Mouse (Mus musculus): Measurements from ENCODE around the gene Ntrk3. TPM values are rescaled to one million over a fixed set of nuclear protein-coding genes. Genes with fewer than 3 reads are reported as not detected.

The Ntrk3 gene
- polyA plus RNA-seq, 1 experiment from 2014 or later = 0.49 TPM

DNA sequence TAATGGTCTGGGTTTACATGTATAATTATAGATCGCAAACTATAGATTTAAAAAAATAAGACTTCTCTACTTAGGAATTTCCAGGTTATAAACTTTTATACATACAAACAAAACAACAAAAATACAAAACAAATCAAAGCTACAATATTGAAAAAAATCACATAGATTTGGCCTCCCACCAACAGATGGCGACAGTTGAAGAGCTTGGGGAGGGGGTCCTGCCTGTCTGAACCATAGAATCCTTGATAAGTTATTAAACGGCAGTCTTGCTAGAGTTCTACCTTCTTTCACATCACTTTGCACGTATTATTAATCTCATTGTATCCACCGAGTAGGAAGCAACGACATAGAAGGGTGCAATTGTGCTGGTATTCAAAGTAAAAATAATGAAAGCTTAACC lies 68.9 kb downstream of the Ntrk3 start:
- Histone ChIP-seq H3K4me2 (no peak overlapping the region), H3K9ac (no peak overlapping the region), H3K36me3 (no peaks in the 10 kb centered on the region), H3K27ac (ENCODE audit: poor library complexity, severe bottlenecking) (no peak overlapping the region), H3K4me3 (no peak overlapping the region), H3K27me3 (replicated peaks) (no peaks in the 10 kb centered on the region), H3K4me1 (replicated peaks) (no peaks in the 10 kb centered on the region), H3K9me3 (replicated peaks) (no peaks in the 10 kb centered on the region)
- 91% methylated on average over 6 of the region's 6 CpGs for WGBS
- no peak for ATAC-seq (ENCODE audit: insufficient number of reproducible peaks, low FRiP score)

DNA sequence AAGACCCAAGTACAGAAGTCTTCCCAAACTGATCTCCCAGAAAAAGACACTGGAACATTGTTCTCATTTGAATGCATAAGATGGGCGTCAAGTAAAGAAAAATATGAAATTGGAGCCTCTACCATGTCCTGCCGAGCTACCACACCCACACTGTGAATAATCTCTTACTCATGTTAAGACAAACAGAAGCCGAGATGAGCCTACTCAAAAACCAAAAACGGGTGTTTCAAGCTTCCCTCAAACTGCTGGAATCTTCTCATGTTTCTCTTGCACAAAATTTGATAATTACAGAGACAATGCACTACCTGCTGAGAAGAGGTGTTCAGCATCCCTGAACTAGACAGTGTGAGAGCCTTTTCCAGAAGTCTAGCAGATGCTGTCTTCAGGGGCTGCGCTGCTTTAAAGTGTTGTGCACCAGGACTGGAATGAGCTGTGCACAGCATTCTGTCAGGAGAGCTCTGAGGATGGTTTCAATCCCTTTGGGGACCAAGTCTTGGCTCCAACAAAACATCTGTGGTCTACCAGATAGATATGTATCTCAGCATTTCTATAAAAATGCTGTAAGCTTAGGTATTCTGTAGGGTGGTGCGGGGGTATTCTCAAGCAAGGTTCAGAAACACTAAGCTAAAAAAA lies 69.7 kb downstream of the Ntrk3 start:
- no peak overlapping the region for H3K27ac ChIP-seq (ENCODE audit: poor library complexity, severe bottlenecking)
- H3K4me1 ChIP-seq (replicated peaks) = no peaks in the 10 kb centered on the region
- no peaks in the 10 kb centered on the region for H3K9me3 ChIP-seq (replicated peaks)
- 79% methylated on average over 6 of the region's 6 CpGs for WGBS
- no peaks in the 10 kb centered on the region for H3K36me3 ChIP-seq
- no peak overlapping the region for H3K4me2 ChIP-seq
- no peak for ATAC-seq (ENCODE audit: insufficient number of reproducible peaks, low FRiP score)
- no peak overlapping the region for H3K9ac ChIP-seq
- no peaks in the 10 kb centered on the region for H3K27me3 ChIP-seq (replicated peaks)
- no peak overlapping the region for H3K4me3 ChIP-seq

GRCm38 (mm10) chr7:78660832-78661231 lies 77.0 kb downstream of the Ntrk3 start:
- ATAC-seq (ENCODE audit: insufficient number of reproducible peaks, low FRiP score) = no peak
- no peak overlapping the region for H3K4me2 ChIP-seq
- 77% methylated on average over 7 of the region's 7 CpGs for WGBS

GRCm38 (mm10) chr7:78659846-78660245 lies 78.0 kb downstream of the Ntrk3 start:
- 82% methylated on average over 2 of the region's 2 CpGs for WGBS
- Histone ChIP-seq H3K4me1 (replicated peaks) (no peaks in the 10 kb centered on the region), H3K36me3 (no peaks in the 10 kb centered on the region), H3K9me3 (replicated peaks) (no peaks in the 10 kb centered on the region), H3K4me2 (no peak overlapping the region), H3K27me3 (replicated peaks) (peaks cover 5% of the 10 kb centered on the region; the same call in 1 of the 2 replicates), H3K27ac (ENCODE audit: poor library complexity, severe bottlenecking) (no peak overlapping the region), H3K4me3 (no peak overlapping the region), H3K9ac (no peak overlapping the region)
- ATAC-seq (ENCODE audit: insufficient number of reproducible peaks, low FRiP score) = no peak

More at GRCm38 (mm10) chr7:78660832-78661231, 77.0 kb downstream of the Ntrk3 start:
- no peaks in the 10 kb centered on the region for H3K36me3 ChIP-seq
- no peak overlapping the region for H3K27ac ChIP-seq (ENCODE audit: poor library complexity, severe bottlenecking)
- H3K27me3 ChIP-seq (replicated peaks) = peaks cover 5% of the 10 kb centered on the region; the same call in 1 of the 2 replicates
- no peak overlapping the region for H3K4me3 ChIP-seq
- H3K9me3 ChIP-seq (replicated peaks) = no peaks in the 10 kb centered on the region
- H3K9ac ChIP-seq = no peak overlapping the region
- no peaks in the 10 kb centered on the region for H3K4me1 ChIP-seq (replicated peaks)

DNA sequence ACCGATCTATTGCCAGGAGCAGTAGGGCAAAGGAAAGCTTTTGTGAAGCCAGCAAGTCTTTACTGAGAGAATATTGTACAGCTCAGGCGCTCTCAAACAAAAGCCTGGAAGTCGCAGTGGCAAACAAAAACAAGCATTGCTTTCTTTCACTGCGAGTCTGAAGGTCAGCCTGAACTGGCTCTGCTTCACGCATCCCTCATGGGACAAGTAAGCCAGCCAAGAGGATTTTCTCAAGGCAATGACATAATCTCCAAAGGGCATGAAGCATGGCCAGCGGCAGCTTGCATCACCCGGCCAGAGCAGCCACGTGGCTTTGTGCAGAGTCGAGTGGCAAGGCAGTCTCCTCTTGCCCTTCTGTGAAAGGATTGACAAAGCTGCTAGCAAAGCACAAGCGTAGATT lies 79.8 kb downstream of the Ntrk3 start:
- Histone ChIP-seq H3K4me2 (no peak overlapping the region), H3K27me3 (replicated peaks) (peaks cover 5% of the 10 kb centered on the region; the same call in 1 of the 2 replicates), H3K9me3 (replicated peaks) (no peaks in the 10 kb centered on the region), H3K4me3 (no peak overlapping the region), H3K36me3 (no peaks in the 10 kb centered on the region), H3K27ac (ENCODE audit: poor library complexity, severe bottlenecking) (no peak overlapping the region), H3K9ac (no peak overlapping the region), H3K4me1 (replicated peaks) (no peaks in the 10 kb centered on the region)
- 61% methylated on average over 10 of the region's 10 CpGs for whole genome bisulfite sequencing
- ATAC-seq (ENCODE audit: insufficient number of reproducible peaks, low FRiP score) = no peak

- Histone ChIP-seq H3K4me1 (replicated peaks) (no peaks in the 10 kb centered on the region), H3K36me3 (no peaks in the 10 kb centered on the region), H3K27me3 (replicated peaks) (peaks cover 4% of the 10 kb centered on the region; the same call in 1 of the 2 replicates), H3K4me3 (no peak overlapping the region), H3K27ac (ENCODE audit: poor library complexity, severe bottlenecking) (no peak overlapping the region), H3K9me3 (replicated peaks) (no peaks in the 10 kb centered on the region), H3K4me2 (no peak overlapping the region), H3K9ac (no peak overlapping the region)
- WGBS = 59% methylated on average over 3 of the region's 3 CpGs
- no peak for ATAC-seq (ENCODE audit: insufficient number of reproducible peaks, low FRiP score)
Observed at GRCm38 (mm10) chr7:78656181-78656580, 81.6 kb downstream of the Ntrk3 start.

- Histone ChIP-seq H3K27ac (ENCODE audit: poor library complexity, severe bottlenecking) (no peak overlapping the region), H3K27me3 (replicated peaks) (no peaks in the 10 kb centered on the region; the same call in 1 of the 2 replicates), H3K9ac (no peak overlapping the region), H3K4me2 (no peak overlapping the region), H3K4me1 (replicated peaks) (no peaks in the 10 kb centered on the region), H3K36me3 (no peaks in the 10 kb centered on the region), H3K4me3 (no peak overlapping the region), H3K9me3 (replicated peaks) (no peaks in the 10 kb centered on the region)
- no peak for ATAC-seq (ENCODE audit: insufficient number of reproducible peaks, low FRiP score)
- WGBS = 20% methylated on average over 4 of the region's 4 CpGs
Observed at GRCm38 (mm10) chr7:78653686-78654085, 84.1 kb downstream of the Ntrk3 start.

DNA sequence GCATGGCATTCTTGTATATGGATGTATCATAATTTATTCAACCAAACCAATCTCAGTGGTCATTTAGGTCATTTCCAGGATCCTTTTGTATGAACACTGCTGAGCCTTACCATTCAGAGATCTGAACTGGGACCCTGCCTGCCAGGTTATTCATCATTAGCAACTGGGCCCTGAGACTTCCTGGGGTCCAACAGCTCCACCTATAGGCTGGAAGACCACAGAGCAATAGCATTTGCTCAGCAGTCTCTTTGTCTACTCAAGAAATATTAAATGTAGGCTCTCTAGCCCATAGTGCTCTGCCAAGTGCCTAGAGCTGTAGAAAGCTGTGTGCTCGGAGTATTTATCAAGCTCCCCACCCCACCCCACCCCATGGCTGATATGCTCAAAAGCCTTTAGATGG lies 85.5 kb downstream of the Ntrk3 start:
- H3K4me1 ChIP-seq (replicated peaks) = no peaks in the 10 kb centered on the region
- no peak overlapping the region for H3K4me2 ChIP-seq
- H3K36me3 ChIP-seq = no peaks in the 10 kb centered on the region
- no peak overlapping the region for H3K27ac ChIP-seq (ENCODE audit: poor library complexity, severe bottlenecking)
- H3K9ac ChIP-seq = no peak overlapping the region
- H3K4me3 ChIP-seq = no peak overlapping the region
- no peaks in the 10 kb centered on the region; the same call in 1 of the 2 replicates for H3K27me3 ChIP-seq (replicated peaks)
- H3K9me3 ChIP-seq (replicated peaks) = no peaks in the 10 kb centered on the region
- ATAC-seq (ENCODE audit: insufficient number of reproducible peaks, low FRiP score) = no peak
- WGBS = 38% methylated on average over 1 of the region's 1 CpGs

- H3K9me3 ChIP-seq (replicated peaks) = no peaks in the 10 kb centered on the region
- H3K27me3 ChIP-seq (replicated peaks) = no peaks in the 10 kb centered on the region; the same call in 1 of the 2 replicates
- H3K4me3 ChIP-seq = no peak overlapping the region
- WGBS = 58% methylated on average over 1 of the region's 1 CpGs
- no peak overlapping the region for H3K27ac ChIP-seq (ENCODE audit: poor library complexity, severe bottlenecking)
- H3K4me1 ChIP-seq (replicated peaks) = no peaks in the 10 kb centered on the region
- ATAC-seq (ENCODE audit: insufficient number of reproducible peaks, low FRiP score) = no peak
- no peak overlapping the region for H3K4me2 ChIP-seq
- no peaks in the 10 kb centered on the region for H3K36me3 ChIP-seq
- no peak overlapping the region for H3K9ac ChIP-seq
Observed at GRCm38 (mm10) chr7:78651540-78651939, 86.3 kb downstream of the Ntrk3 start.

GRCm38 (mm10) chr7:78643667-78644066 lies 94.1 kb downstream of the Ntrk3 start:
- Histone ChIP-seq H3K4me1 (replicated peaks) (no peaks in the 10 kb centered on the region), H3K4me3 (no peak overlapping the region), H3K36me3 (no peaks in the 10 kb centered on the region), H3K9ac (no peak overlapping the region), H3K4me2 (no peak overlapping the region), H3K27ac (ENCODE audit: poor library complexity, severe bottlenecking) (no peak overlapping the region), H3K9me3 (replicated peaks) (no peaks in the 10 kb centered on the region), H3K27me3 (replicated peaks) (no peaks in the 10 kb centered on the region)
- ATAC-seq (ENCODE audit: insufficient number of reproducible peaks, low FRiP score) = no peak
- WGBS = 60% methylated on average over 6 of the region's 6 CpGs

DNA sequence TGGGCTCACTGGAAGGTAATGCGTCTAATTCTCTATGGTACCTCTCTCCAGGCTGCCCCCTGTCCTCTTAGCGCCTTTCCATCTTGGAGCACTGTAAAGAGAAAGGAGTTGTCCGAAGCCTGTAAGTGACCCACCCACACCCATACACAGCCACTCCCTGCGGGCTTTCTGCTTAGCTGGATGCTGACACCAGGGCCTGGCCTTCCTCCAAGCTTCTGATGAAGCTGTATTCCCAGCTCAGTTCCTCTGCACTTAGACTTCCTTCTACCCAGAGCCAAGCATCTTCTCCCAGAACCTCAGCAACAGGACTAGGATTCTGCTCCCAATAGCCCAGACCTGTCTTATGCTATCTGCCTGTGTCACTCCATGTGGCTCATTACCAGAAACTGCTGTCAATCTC lies 114.1 kb downstream of the Ntrk3 start:
- no peak overlapping the region for H3K4me2 ChIP-seq

GRCm38 (mm10) chr7:78621115-78621514 lies 116.7 kb downstream of the Ntrk3 start:
- ATAC-seq (ENCODE audit: insufficient number of reproducible peaks, low FRiP score) = no peak
- 37% methylated on average over 4 of the region's 4 CpGs for WGBS
- H3K4me3 ChIP-seq = no peak overlapping the region
- H3K9ac ChIP-seq = no peak overlapping the region
- no peaks in the 10 kb centered on the region for H3K36me3 ChIP-seq
- H3K4me1 ChIP-seq (replicated peaks) = no peaks in the 10 kb centered on the region
- 0 out of 2 replicates have a peak, but pooled peaks cover 5% of the 10 kb centered on the region for H3K27me3 ChIP-seq (replicated peaks)
- H3K9me3 ChIP-seq (replicated peaks) = no peaks in the 10 kb centered on the region
- no peak overlapping the region for H3K27ac ChIP-seq (ENCODE audit: poor library complexity, severe bottlenecking)
- no peak overlapping the region for H3K4me2 ChIP-seq

More for the DNA sequence above, 114.1 kb downstream of the Ntrk3 start:
- no peak overlapping the region for H3K27ac ChIP-seq (ENCODE audit: poor library complexity, severe bottlenecking)
- H3K36me3 ChIP-seq = no peaks in the 10 kb centered on the region
- no peaks in the 10 kb centered on the region for H3K4me1 ChIP-seq (replicated peaks)
- WGBS = 56% methylated on average over 4 of the region's 4 CpGs
- ATAC-seq (ENCODE audit: insufficient number of reproducible peaks, low FRiP score) = no peak
- H3K27me3 ChIP-seq (replicated peaks) = 0 out of 2 replicates have a peak, but pooled peaks cover 5% of the 10 kb centered on the region
- no peak overlapping the region for H3K4me3 ChIP-seq
- no peak overlapping the region for H3K9ac ChIP-seq
- no peaks in the 10 kb centered on the region for H3K9me3 ChIP-seq (replicated peaks)

All from heart, embryonic 12.5 days (tissue).